In genomic region chr5:112240761-112241160, GRCm38 (mm10) we compare ENCODE assay signal across 9 mouse cellular contexts. TPM values are rescaled to one million over a fixed set of nuclear protein-coding genes. Genes with fewer than 3 reads are reported as not detected.
DNase-seq lines count a peak whose midpoint lies in the region; ATAC-seq and TF ChIP-seq lines count a peak whose summit lies in the region.
"Had no signal": no experiment of that assay in that cellular context is flagged by ENCODE, and none has a peak within 500 bp of the region (broad histone marks: within the 10 kb centered on the region; RNA-seq: fewer than 3 reads in every experiment).

No protein-coding gene starts in this region.

- H3K36me3 ChIP-seq in forebrain, postnatal 0 days (ENCODE audit: insufficient read depth), result no peaks in the 10 kb centered on the region
- H3K36me3 ChIP-seq in lung, embryonic 14.5 days (ENCODE audit: insufficient read depth), result no peaks in the 10 kb centered on the region
- H3K36me3 ChIP-seq in thymus, adult 2 months (ENCODE audit: control insufficient read depth, insufficient read depth, low read length), result no peaks in the 10 kb centered on the region

- WGBS in forebrain, postnatal 0 days, result 6% methylated on average over 10 of the region's 10 CpGs
- WGBS in lung, embryonic 14.5 days, result under 1% methylated on average over 10 of the region's 10 CpGs
- WGBS in olfactory bulb, adult 2 months, result 4% methylated on average over 10 of the region's 10 CpGs
- 2% methylated on average over 10 of the region's 10 CpGs for WGBS in thymus, adult 2 months

- peaks cover 5% of the 10 kb centered on the region; the same call in 1 of the 2 replicates for H3K4me1 ChIP-seq in forebrain, postnatal 0 days (ENCODE audit: insufficient read depth)
- no peaks in the 10 kb centered on the region for H3K4me1 ChIP-seq in lung, embryonic 14.5 days (ENCODE audit: insufficient read depth)
- H3K4me1 ChIP-seq in olfactory bulb, adult 2 months (ENCODE audit: control insufficient read depth, insufficient read depth, low read length), result peaks cover 12% of the 10 kb centered on the region
- H3K4me1 ChIP-seq in thymus, adult 2 months (replicated peaks; ENCODE audit: control insufficient read depth, insufficient read depth, low read length), result peaks cover 16% of the 10 kb centered on the region

- H3K4me3 ChIP-seq in forebrain, postnatal 0 days (ENCODE audit: low read depth, low read length), result no peak overlapping the region
- H3K4me3 ChIP-seq in lung, embryonic 14.5 days (ENCODE audit: low read depth, low read length), result no peak overlapping the region
- no peak overlapping the region for H3K4me3 ChIP-seq in olfactory bulb, adult 2 months (ENCODE audit: insufficient read depth, low read depth, low read length)
- no peak overlapping the region for H3K4me3 ChIP-seq in thymus, adult 2 months (ENCODE audit: control insufficient read depth, insufficient read depth, low read length)

- TF ChIP-seq CTCF in forebrain, postnatal 0 days (IDR thresholded peaks at IDR 0.05; ENCODE audit: low read depth), result peak; percentile 97
- TF ChIP-seq CTCF in lung, embryonic 14.5 days (IDR thresholded peaks at IDR 0.05; ENCODE audit: low read depth), result peak; percentile 97
- peak; percentile 91 for TF ChIP-seq CTCF in olfactory bulb, adult 2 months (IDR thresholded peaks at IDR 0.05; ENCODE audit: insufficient read depth, low read depth, low read length)
- peak; percentile 95 for TF ChIP-seq CTCF in thymus, adult 2 months (IDR thresholded peaks at IDR 0.05; ENCODE audit: borderline replicate concordance, control insufficient read depth, extremely low read depth, insufficient read depth, low read length, poor library complexity)

- H3K9ac ChIP-seq in forebrain, postnatal 0 days, result no peak overlapping the region
- H3K9ac ChIP-seq in lung, embryonic 14.5 days, result no peak overlapping the region

- no peak for TF ChIP-seq POLR2A in olfactory bulb, adult 2 months (IDR thresholded peaks at IDR 0.05; ENCODE audit: insufficient read depth, low read depth, low read length)
- TF ChIP-seq POLR2A in thymus, adult 2 months (IDR thresholded peaks at IDR 0.05; ENCODE audit: control insufficient read depth, extremely low read depth, insufficient read depth, low read length, poor library complexity), result no peak

- H3K9me3 ChIP-seq in forebrain, postnatal 0 days (ENCODE audit: low read length), result no peaks in the 10 kb centered on the region
- H3K9me3 ChIP-seq in lung, embryonic 14.5 days (ENCODE audit: low read depth, low read length), result no peaks in the 10 kb centered on the region

- DNase-seq in ES-CJ7 (ENCODE audit: low read depth, low spot score), result peak; percentile 89
- peak; percentile 84 for DNase-seq in cerebellum, adult 11-12 months
- peak; percentile 90 for DNase-seq in forebrain, postnatal 0 days
- peak; percentile 87 to 94 for DNase-seq in heart, postnatal 36 days
- DNase-seq in layer of hippocampus, adult 18-20 months (ENCODE audit: low spot score in 2 of 2), result peak; percentile 83 to 95
- peak; percentile 94 for DNase-seq in lung, embryonic 14.5 days
- DNase-seq in thymus, adult 2 months, result peak; percentile 89

- no peaks in the 10 kb centered on the region for H3K27me3 ChIP-seq in forebrain, postnatal 0 days (ENCODE audit: insufficient read depth, low read length)
- no peaks in the 10 kb centered on the region; the same call in 1 of the 2 replicates for H3K27me3 ChIP-seq in lung, embryonic 14.5 days (ENCODE audit: insufficient read depth, low read length)
- no peaks in the 10 kb centered on the region for H3K27me3 ChIP-seq in thymus, adult 2 months (ENCODE audit: control insufficient read depth, insufficient read depth, low read length)

- peak; percentile 82 for ATAC-seq in forebrain, postnatal 0 days
- ATAC-seq in lung, embryonic 14.5 days (ENCODE audit: insufficient read depth), result peak; percentile 69

- H3K4me2 ChIP-seq in forebrain, postnatal 0 days (ENCODE audit: low read depth), result no peak overlapping the region
- peak overlapping the region; percentile 27; the same call in 1 of the 2 replicates for H3K4me2 ChIP-seq in lung, embryonic 14.5 days

- H3K27ac ChIP-seq in forebrain, postnatal 0 days (ENCODE audit: low read depth, low read length), result no peak overlapping the region
- no peak overlapping the region for H3K27ac ChIP-seq in lung, embryonic 14.5 days (ENCODE audit: low read depth)
- H3K27ac ChIP-seq in olfactory bulb, adult 2 months (ENCODE audit: insufficient read depth, low read depth, low read length), result no peak overlapping the region
- no peak overlapping the region for H3K27ac ChIP-seq in thymus, adult 2 months (ENCODE audit: control insufficient read depth, insufficient read depth, low read length)
- H3K27ac ChIP-seq: macrophage had no signal

- intact Hi-C loops in heart, postnatal 36 days (cut with DNase I), result loop anchor here (1.0 to 2.0 kb wide), 5 partner anchors 34 to 189 kb away; partner anchors contain the start of gene Tfip11

RNA-seq across cellular contexts. Expression of gene Cryba4, which starts 11.6 kb away (rescaled TPM):
- total RNA-seq in forebrain, postnatal 0 days (2014; rRNA removed), result 2.5 TPM in 1 of 2 replicates, not detected in the other
- 2.4 and 2.6 TPM in 2 replicates for polyA plus RNA-seq in forebrain, postnatal 0 days (2015; fragmentation: Nextera tagmentation; extraction: Ambion mirVana)
- total RNA-seq in heart, postnatal 36 days (2021), result 1 to 10 TPM; 6.0 to 9.8 TPM
- total RNA-seq in layer of hippocampus, adult 18-20 months (2021), result 1 to 10 TPM in 1 of 2 experiments, not detected in 1; 1.0 TPM
- polyA plus RNA-seq in lung, embryonic 14.5 days (2014; fragmentation: Nextera tagmentation; extraction: Ambion mirVana), result 2.4 and 2.7 TPM in 2 replicates
- not detected in 2 replicates for polyA plus RNA-seq in olfactory bulb, adult 2 months (2012; ENCODE audit: insufficient read depth, insufficient read length, low replicate concordance, missing spikeins)
- polyA plus RNA-seq in thymus, adult 2 months (2012; rRNA removed), result 0.41 and 3.1 TPM in 2 replicates

RNA-seq across cellular contexts. Expression of gene Crybb1, which starts 14.9 kb away (rescaled TPM):
- total RNA-seq in forebrain, postnatal 0 days (2014; rRNA removed), result 5.0 and 6.3 TPM in 2 replicates
- 10.4 and 10.8 TPM in 2 replicates for polyA plus RNA-seq in forebrain, postnatal 0 days (2015; fragmentation: Nextera tagmentation; extraction: Ambion mirVana)
- 1 to 10 TPM in 1 of 2 experiments, under 1 TPM in 1; 0.80 to 3.4 TPM for total RNA-seq in heart, postnatal 36 days (2021)
- total RNA-seq in layer of hippocampus, adult 18-20 months (2021), result 1 to 10 TPM; 8.5 to 9.2 TPM
- 2.0 TPM in 2 replicates for polyA plus RNA-seq in lung, embryonic 14.5 days (2014; fragmentation: Nextera tagmentation; extraction: Ambion mirVana)
- polyA plus RNA-seq in olfactory bulb, adult 2 months (2012; ENCODE audit: insufficient read depth, insufficient read length, low replicate concordance, missing spikeins), result not detected in 2 replicates
- 0.15 and 0.40 TPM in 2 replicates for polyA plus RNA-seq in thymus, adult 2 months (2012; rRNA removed)
- polyA plus RNA-seq: macrophage had no signal

RNA-seq across cellular contexts. Expression of gene Tpst2, which starts 35.7 kb away (rescaled TPM):
- total RNA-seq in forebrain, postnatal 0 days (2014; rRNA removed), result 43.4 and 45.0 TPM in 2 replicates
- 37.9 and 39.0 TPM in 2 replicates for polyA plus RNA-seq in forebrain, postnatal 0 days (2015; fragmentation: Nextera tagmentation; extraction: Ambion mirVana)
- total RNA-seq in heart, postnatal 36 days (2021), result 10 to 100 TPM; 39.1 to 42.0 TPM
- total RNA-seq in layer of hippocampus, adult 18-20 months (2021), result 10 to 100 TPM; 37.0 to 40.5 TPM
- polyA plus RNA-seq in lung, embryonic 14.5 days (2014; fragmentation: Nextera tagmentation; extraction: Ambion mirVana), result 53.2 and 57.7 TPM in 2 replicates
- not detected in 2 replicates for polyA plus RNA-seq in olfactory bulb, adult 2 months (2012; ENCODE audit: insufficient read depth, insufficient read length, low replicate concordance, missing spikeins)
- 62.7 and 63.5 TPM in 2 replicates for polyA plus RNA-seq in thymus, adult 2 months (2012; rRNA removed)
